Mouse (Mus musculus): ENCODE data around the gene Tmem198b. TPM values are rescaled to one million over a fixed set of nuclear protein-coding genes. Genes with fewer than 3 reads are reported as not detected.

Gene Tmem198b
- total RNA-seq, 2 experiments from 2014 or later: 3.4 to 4.2 TPM

GRCm38 (mm10) chr10:128798676-128799075, 5.5 kb downstream of the Tmem198b start:
- DNase-seq: no peak

GRCm38 (mm10) chr10:128795581-128795980, 8.6 kb downstream of the Tmem198b start:
- no peak for DNase-seq

GRCm38 (mm10) chr10:128794391-128794790, 9.8 kb downstream of the Tmem198b start:
- no peak for DNase-seq

- no peak for DNase-seq
These were observed 10.9 kb downstream of the Tmem198b start for GRCm38 (mm10) chr10:128793258-128793657.

GRCm38 (mm10) chr10:128792041-128792440, 12.1 kb downstream of the Tmem198b start:
- DNase-seq: no peak

- peak; percentile 40 for DNase-seq
These were observed 13.6 kb downstream of the Tmem198b start, which contains the start of gene Mmp19 for GRCm38 (mm10) chr10:128790398-128791124. Mmp19 (plus strand) TSS chr10:128790910.

GRCm38 (mm10) chr10:128780200-128780599, 24.0 kb downstream of the Tmem198b start:
- no peak for DNase-seq

- peak; percentile 89 for DNase-seq
These were observed 25.0 kb downstream of the Tmem198b start for GRCm38 (mm10) chr10:128779011-128779795.

GRCm38 (mm10) chr10:128778441-128778840, 25.7 kb downstream of the Tmem198b start:
- DNase-seq: no peak

GRCm38 (mm10) chr10:128773685-128774084, 30.5 kb downstream of the Tmem198b start:
- DNase-seq: no peak

- no peak for DNase-seq
These were observed 31.3 kb downstream of the Tmem198b start for GRCm38 (mm10) chr10:128772895-128773294.

Other genes starting within 250 kb of the Tmem198b start
- gene Pa2g4, start 238.4 kb downstream of the Tmem198b start, total RNA-seq (2021): 10 to 100 TPM; 36.3 to 36.7 TPM
- gene Erbb3, start 214.7 kb downstream of the Tmem198b start, total RNA-seq (2021): 1 to 10 TPM; 3.3 to 4.3 TPM
- gene Rps26, start 177.6 kb downstream of the Tmem198b start, total RNA-seq (2021): 100 to 1,000 TPM; 286 to 348 TPM
- 1 to 10 TPM in 1 of 2 experiments, under 1 TPM in 1; 0.35 to 1.6 TPM for gene Ikzf4, start 158.4 kb downstream of the Tmem198b start, total RNA-seq (2021)
- gene Suox, start 130.3 kb downstream of the Tmem198b start, total RNA-seq (2021): 10 to 100 TPM; 17.7 to 20.7 TPM
- 10 to 100 TPM; 78.9 to 80.0 TPM for gene Rab5b, start 108.1 kb downstream of the Tmem198b start, total RNA-seq (2021)
- gene Pmel, start 100.2 kb downstream of the Tmem198b start, total RNA-seq (2021): under 1 TPM; 0.41 to 0.70 TPM
- gene Cdk2, start 99.3 kb downstream of the Tmem198b start, total RNA-seq (2021): 1 to 10 TPM; 3.8 to 5.3 TPM
- gene Dgka, start 59.5 kb downstream of the Tmem198b start, total RNA-seq (2021): 1 to 10 TPM; 8.0 to 8.3 TPM
- gene Pym1, start 56.5 kb downstream of the Tmem198b start, total RNA-seq (2021): 1 to 10 TPM; 9.8 to 10.0 TPM
- gene Mmp19, start 13.5 kb downstream of the Tmem198b start, total RNA-seq (2021): 1 to 10 TPM; 1.7 to 3.6 TPM
- gene Dnajc14, start 308 bp downstream of the Tmem198b start, total RNA-seq (2021): 10 to 100 TPM; 20.7 to 21.5 TPM
- gene Sarnp, start 13.0 kb upstream of the Tmem198b start, total RNA-seq (2021): 10 to 100 TPM; 26.5 to 28.4 TPM
- gene Ormdl2, start 17.3 kb upstream of the Tmem198b start, total RNA-seq (2021): 1 to 10 TPM; 3.1 to 3.7 TPM
- 1 to 10 TPM; 3.9 to 4.1 TPM for gene Gdf11, start 87.3 kb upstream of the Tmem198b start, total RNA-seq (2021)
- 100 to 1,000 TPM; 103 to 142 TPM for gene Cd63, start 96.6 kb upstream of the Tmem198b start, total RNA-seq (2021)
- 1 to 10 TPM; 4.3 to 4.7 TPM for gene Rdh5, start 118.5 kb upstream of the Tmem198b start, total RNA-seq (2021)
- 100 to 1,000 TPM; 152 to 165 TPM for gene Bloc1s1, start 119.7 kb upstream of the Tmem198b start, total RNA-seq (2021)
- gene Itga7, start 129.4 kb upstream of the Tmem198b start, total RNA-seq (2021): 10 to 100 TPM; 63.5 to 67.3 TPM
- gene Mettl7b, start 156.6 kb upstream of the Tmem198b start, total RNA-seq (2021): under 1 TPM in 1 of 2 experiments, not detected in 1; 0.23 TPM
- gene Olfr9, start 185.1 kb upstream of the Tmem198b start, total RNA-seq (2021): not detected
- gene Olfr763, start 206.4 kb upstream of the Tmem198b start, total RNA-seq (2021): not detected
- gene Olfr764-ps1, start 235.5 kb upstream of the Tmem198b start, total RNA-seq (2021): not detected
- gene Olfr765, start 245.6 kb upstream of the Tmem198b start, total RNA-seq (2021): not detected

All from gastrocnemius, postnatal 25 days (tissue).